Mouse (Mus musculus): ENCODE measurements at regions not wholly inside any gene's neighbourhood (a gene's known extent, or its start where the extent isn't known, plus 50 kb on each side); places are given as distances from the start of the nearest gene placed in this dataset.

GRCm38 (mm10) chr12:20614766-20615165 lies 375.5 kb upstream of the Asap2 start:
- DNase-seq: peak; percentile 99

Data from heart, adult 11 months (tissue).